Mouse (Mus musculus): ENCODE results near the gene Gm10192. TPM values are rescaled to one million over a fixed set of nuclear protein-coding genes. Genes with fewer than 3 reads are reported as not detected.

Gm10192 gene
- polyA plus RNA-seq (2012; rRNA removed; ENCODE audit: low replicate concordance): not detected in 2 replicates

GRCm38 (mm10) chr4:97183066-97183465, at the start of gene Gm10192:
Gene Gm10192, minus strand, starts transcription at chr4:97183166.

